Mouse (Mus musculus) layer of hippocampus, adult 8-10 months (tissue): ENCODE results near the gene Spef2. TPM values are rescaled to one million over a fixed set of nuclear protein-coding genes. Genes with fewer than 3 reads are reported as not detected.
"Not testable (repeated sequence)": the region's sequence is repeated elsewhere in the genome, so short reads cannot be mapped to it uniquely, and the experiment has no call there.

Experiments used
- DNase-seq, 2 experiments: peaks; one replicate each; pipeline ENCODE4 v3.0.0; 2022; ENCODE audit warnings: low spot score in 2 of 2
- total RNA-seq, 4 experiments: library from RNA; stranded (reverse); gene quantifications; 2 replicates each; pipeline ENCODE4 v1.2.4; 2022

Gene Spef2
- total RNA-seq, 4 experiments from 2014 or later: 2.2 to 2.8 (median 2.7) TPM

- DNase-seq: no peak
Measured at GRCm38 (mm10) chr15:9564156-9564555, 184.5 kb downstream of the Spef2 start.

DNA sequence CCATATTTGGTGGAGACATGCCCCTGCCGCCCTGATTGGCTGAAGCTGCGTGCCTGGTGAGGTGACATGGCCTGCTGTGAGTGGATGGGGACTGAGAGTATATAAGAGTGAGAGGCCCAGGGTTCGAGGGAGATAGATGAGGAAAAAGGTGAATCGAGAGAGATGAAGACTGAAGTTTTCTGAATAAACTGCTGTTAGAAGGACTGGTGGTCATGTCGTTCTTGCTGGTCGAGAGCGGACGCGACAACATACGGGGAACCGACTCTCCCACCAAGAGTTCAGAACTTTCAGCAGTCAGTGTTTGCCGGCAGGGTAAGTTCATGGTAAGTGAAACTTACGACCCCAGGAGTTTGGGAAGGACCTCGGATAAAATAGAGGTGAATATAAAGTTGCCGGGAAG, 191.4 kb downstream of the Spef2 start:
- not testable (repeated sequence) for DNase-seq

GRCm38 (mm10) chr15:9548951-9549350, 199.7 kb downstream of the Spef2 start:
- no peak for DNase-seq

GRCm38 (mm10) chr15:9535200-9535599, 213.5 kb downstream of the Spef2 start:
- no peak for DNase-seq

GRCm38 (mm10) chr15:9533356-9533902, 215.2 kb downstream of the Spef2 start:
- DNase-seq: no peak

GRCm38 (mm10) chr15:9530076-9530475, 218.6 kb downstream of the Spef2 start, which contains the start of gene Il7r:
Gene Il7r (minus strand): TSS chr15:9530176.
- DNase-seq: no peak

GRCm38 (mm10) chr15:9529646-9530045, 219.0 kb downstream of the Spef2 start:
- DNase-seq: no peak

Other genes starting within 250 kb of the Spef2 start
- under 1 TPM; 0.21 to 0.63 (median 0.34) TPM for gene Il7r, start 218.7 kb downstream of the Spef2 start, total RNA-seq